Mouse (Mus musculus): ENCODE measurements at regions not wholly inside any gene's neighbourhood (a gene's known extent, or its start where the extent isn't known, plus 50 kb on each side); places are given as distances from the start of the nearest gene placed in this dataset.

- no peak overlapping the region for H3K4me2 ChIP-seq
- no peaks in the 10 kb centered on the region for H3K4me1 ChIP-seq
- ATAC-seq (ENCODE audit: insufficient read depth, low FRiP score, low read depth), result no peak
- H3K36me3 ChIP-seq, result no peaks in the 10 kb centered on the region
- H3K4me3 ChIP-seq (replicated peaks), result no peak overlapping the region
- H3K9ac ChIP-seq, result no peak overlapping the region
- no peak overlapping the region for H3K27ac ChIP-seq
- no peaks in the 10 kb centered on the region for H3K9me3 ChIP-seq
- WGBS, result 90% methylated on average over 9 of the region's 10 CpGs
- no peaks in the 10 kb centered on the region for H3K27me3 ChIP-seq (replicated peaks)
These were observed 214.8 kb upstream of the A430005L14Rik start for GRCm38 (mm10) chr4:153742241-153742640.

DNA sequence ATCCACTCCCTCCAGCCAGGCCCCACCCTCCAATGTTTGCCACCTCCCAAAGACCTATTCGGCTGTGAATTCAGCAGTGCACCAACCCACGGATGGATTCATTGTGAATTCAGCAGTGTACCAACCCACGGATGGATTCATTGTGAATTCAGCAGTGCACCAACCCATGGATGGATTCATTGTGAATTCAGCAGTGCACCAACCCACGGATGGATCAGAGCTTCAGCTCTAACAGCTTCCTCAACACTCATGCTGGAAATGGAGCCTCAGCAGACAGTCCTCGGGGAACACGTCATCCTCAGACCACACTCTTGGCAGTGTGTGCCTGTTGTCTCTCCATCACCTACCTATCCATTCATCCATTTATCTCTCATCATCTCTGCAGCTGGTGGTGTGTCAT, 204.2 kb upstream of the A430005L14Rik start:
- no peaks in the 10 kb centered on the region for H3K4me1 ChIP-seq
- ATAC-seq (ENCODE audit: insufficient read depth, low FRiP score, low read depth), result no peak
- no peaks in the 10 kb centered on the region for H3K9me3 ChIP-seq
- H3K9ac ChIP-seq, result no peak overlapping the region
- H3K4me2 ChIP-seq, result no peak overlapping the region
- H3K27me3 ChIP-seq (replicated peaks), result no peaks in the 10 kb centered on the region
- H3K27ac ChIP-seq, result no peak overlapping the region
- WGBS, result 76% methylated on average over 6 of the region's 6 CpGs
- no peaks in the 10 kb centered on the region for H3K36me3 ChIP-seq
- no peak overlapping the region for H3K4me3 ChIP-seq (replicated peaks)

- 76% methylated on average over 6 of the region's 6 CpGs for WGBS
- ATAC-seq (ENCODE audit: insufficient read depth, low FRiP score, low read depth), result no peak
These were observed 198.7 kb upstream of the A430005L14Rik start for GRCm38 (mm10) chr4:153758323-153758722.

GRCm38 (mm10) chr4:153758781-153759180, 198.3 kb upstream of the A430005L14Rik start:
- no peak for ATAC-seq (ENCODE audit: insufficient read depth, low FRiP score, low read depth)
- Histone ChIP-seq H3K9me3 (no peaks in the 10 kb centered on the region), H3K36me3 (no peaks in the 10 kb centered on the region), H3K4me3 (replicated peaks) (no peak overlapping the region), H3K9ac (no peak overlapping the region), H3K4me1 (no peaks in the 10 kb centered on the region), H3K4me2 (no peak overlapping the region), H3K27me3 (replicated peaks) (no peaks in the 10 kb centered on the region), H3K27ac (no peak overlapping the region)
- 46% methylated on average over 8 of the region's 8 CpGs for WGBS

More at GRCm38 (mm10) chr4:153758323-153758722, 198.7 kb upstream of the A430005L14Rik start:
- H3K9ac ChIP-seq, result no peak overlapping the region
- no peaks in the 10 kb centered on the region for H3K9me3 ChIP-seq
- H3K36me3 ChIP-seq, result no peaks in the 10 kb centered on the region
- H3K27me3 ChIP-seq (replicated peaks), result no peaks in the 10 kb centered on the region
- H3K4me2 ChIP-seq, result no peak overlapping the region
- no peaks in the 10 kb centered on the region for H3K4me1 ChIP-seq
- no peak overlapping the region for H3K27ac ChIP-seq
- H3K4me3 ChIP-seq (replicated peaks), result no peak overlapping the region

- H3K4me1 ChIP-seq, result no peaks in the 10 kb centered on the region
- ATAC-seq (ENCODE audit: insufficient read depth, low FRiP score, low read depth), result no peak
- no peak overlapping the region for H3K4me3 ChIP-seq (replicated peaks)
- H3K9me3 ChIP-seq, result no peaks in the 10 kb centered on the region
- no peak overlapping the region for H3K4me2 ChIP-seq
- 89% methylated on average over 4 of the region's 4 CpGs for WGBS
- no peaks in the 10 kb centered on the region for H3K27me3 ChIP-seq (replicated peaks)
- no peak overlapping the region for H3K27ac ChIP-seq
- no peaks in the 10 kb centered on the region for H3K36me3 ChIP-seq
- H3K9ac ChIP-seq, result no peak overlapping the region
These were observed 196.1 kb upstream of the A430005L14Rik start for GRCm38 (mm10) chr4:153760934-153761333.

- H3K27me3 ChIP-seq (replicated peaks), result no peaks in the 10 kb centered on the region
- H3K4me2 ChIP-seq, result no peak overlapping the region
- 79% methylated on average over 10 of the region's 10 CpGs for WGBS
- no peak overlapping the region for H3K9ac ChIP-seq
- no peak overlapping the region for H3K27ac ChIP-seq
- no peaks in the 10 kb centered on the region for H3K9me3 ChIP-seq
- H3K4me3 ChIP-seq (replicated peaks), result no peak overlapping the region
- H3K36me3 ChIP-seq, result no peaks in the 10 kb centered on the region
- ATAC-seq (ENCODE audit: insufficient read depth, low FRiP score, low read depth), result no peak
- no peaks in the 10 kb centered on the region for H3K4me1 ChIP-seq
These were observed 193.6 kb upstream of the A430005L14Rik start for GRCm38 (mm10) chr4:153763413-153763812.

DNA sequence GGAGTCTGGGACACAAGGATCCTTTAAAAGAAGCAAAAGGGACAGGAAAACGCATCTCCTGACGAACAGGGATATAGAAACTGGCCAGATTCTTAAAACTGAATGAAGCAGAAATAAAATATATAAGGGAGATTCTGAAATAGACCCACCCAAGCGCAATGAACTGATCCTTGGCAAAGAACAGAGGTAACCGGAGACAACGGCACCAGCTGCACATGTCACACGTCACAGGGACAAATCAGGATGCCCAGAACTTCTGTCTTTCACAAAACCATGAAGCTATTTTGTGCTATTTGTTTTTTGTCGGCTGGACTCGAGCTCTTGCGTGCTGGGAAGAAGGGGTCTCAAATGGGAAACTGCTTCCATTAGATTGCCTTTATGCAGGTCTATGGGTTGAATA, 189.3 kb upstream of the A430005L14Rik start:
- no peaks in the 10 kb centered on the region for H3K27me3 ChIP-seq (replicated peaks)
- no peaks in the 10 kb centered on the region for H3K4me1 ChIP-seq
- WGBS, result 76% methylated on average over 9 of the region's 9 CpGs
- H3K9ac ChIP-seq, result no peak overlapping the region
- no peaks in the 10 kb centered on the region for H3K9me3 ChIP-seq
- H3K27ac ChIP-seq, result no peak overlapping the region
- H3K4me3 ChIP-seq (replicated peaks), result no peak overlapping the region
- no peak overlapping the region for H3K4me2 ChIP-seq
- H3K36me3 ChIP-seq, result no peaks in the 10 kb centered on the region
- no peak for ATAC-seq (ENCODE audit: insufficient read depth, low FRiP score, low read depth)

DNA sequence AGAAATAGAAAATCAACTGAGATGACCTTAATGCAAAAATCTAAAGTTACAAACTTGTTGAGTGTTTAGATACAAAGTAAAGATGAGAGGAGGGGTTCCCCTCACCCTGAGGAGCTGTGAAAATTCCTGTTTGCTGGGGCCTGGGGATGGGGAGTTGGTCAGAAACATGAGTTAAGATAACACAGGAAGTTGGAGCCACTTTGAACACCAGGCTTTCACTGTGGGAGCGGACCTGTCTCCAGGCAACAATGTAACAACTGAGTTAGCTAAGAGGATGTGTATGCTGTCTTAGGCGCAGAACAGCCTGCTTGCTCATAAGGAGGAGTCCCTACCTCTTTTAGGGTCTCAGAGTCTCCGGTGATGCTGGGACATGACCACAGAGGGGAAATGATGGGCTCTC, 188.7 kb upstream of the A430005L14Rik start:
- no peak for ATAC-seq (ENCODE audit: insufficient read depth, low FRiP score, low read depth)
- Histone ChIP-seq H3K4me2 (no peak overlapping the region), H3K27me3 (replicated peaks) (no peaks in the 10 kb centered on the region), H3K27ac (no peak overlapping the region), H3K4me1 (no peaks in the 10 kb centered on the region), H3K9ac (no peak overlapping the region), H3K36me3 (no peaks in the 10 kb centered on the region), H3K9me3 (no peaks in the 10 kb centered on the region), H3K4me3 (replicated peaks) (no peak overlapping the region)
- WGBS, result 37% methylated on average over 3 of the region's 3 CpGs

DNA sequence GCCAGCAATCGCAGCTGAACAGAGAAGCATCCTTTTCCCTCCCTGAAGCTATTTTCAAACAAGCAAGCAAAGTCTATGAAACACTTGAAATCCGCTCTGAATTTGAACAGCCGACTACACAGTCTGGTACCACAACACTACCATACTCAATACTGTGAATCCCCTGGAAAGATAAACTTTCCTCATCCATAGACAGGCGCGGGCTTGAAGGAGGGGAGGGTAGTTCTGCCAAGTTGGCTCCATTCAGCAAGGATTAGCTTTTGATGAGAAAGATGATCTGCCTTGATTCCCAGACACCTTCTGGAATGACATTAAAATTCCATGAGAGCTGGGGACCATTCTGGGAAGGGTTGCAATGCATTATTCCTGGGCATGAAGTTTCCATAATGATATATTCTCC, 186.4 kb upstream of the A430005L14Rik start:
- no peak overlapping the region for H3K9ac ChIP-seq
- WGBS, result 72% methylated on average over 5 of the region's 5 CpGs
- H3K36me3 ChIP-seq, result no peaks in the 10 kb centered on the region
- no peak overlapping the region for H3K4me2 ChIP-seq
- no peaks in the 10 kb centered on the region for H3K27me3 ChIP-seq (replicated peaks)
- ATAC-seq (ENCODE audit: insufficient read depth, low FRiP score, low read depth), result no peak
- no peak overlapping the region for H3K27ac ChIP-seq
- no peaks in the 10 kb centered on the region for H3K4me1 ChIP-seq
- H3K4me3 ChIP-seq (replicated peaks), result no peak overlapping the region
- no peaks in the 10 kb centered on the region for H3K9me3 ChIP-seq

GRCm38 (mm10) chr4:153780501-153780900, 176.5 kb upstream of the A430005L14Rik start:
- H3K9me3 ChIP-seq, result no peaks in the 10 kb centered on the region
- no peaks in the 10 kb centered on the region for H3K27me3 ChIP-seq (replicated peaks)
- WGBS, result 62% methylated on average over 2 of the region's 2 CpGs
- no peak overlapping the region for H3K4me3 ChIP-seq (replicated peaks)
- ATAC-seq (ENCODE audit: insufficient read depth, low FRiP score, low read depth), result no peak
- no peak overlapping the region for H3K27ac ChIP-seq
- no peaks in the 10 kb centered on the region for H3K36me3 ChIP-seq
- H3K9ac ChIP-seq, result no peak overlapping the region
- no peak overlapping the region for H3K4me2 ChIP-seq
- no peaks in the 10 kb centered on the region for H3K4me1 ChIP-seq

DNA sequence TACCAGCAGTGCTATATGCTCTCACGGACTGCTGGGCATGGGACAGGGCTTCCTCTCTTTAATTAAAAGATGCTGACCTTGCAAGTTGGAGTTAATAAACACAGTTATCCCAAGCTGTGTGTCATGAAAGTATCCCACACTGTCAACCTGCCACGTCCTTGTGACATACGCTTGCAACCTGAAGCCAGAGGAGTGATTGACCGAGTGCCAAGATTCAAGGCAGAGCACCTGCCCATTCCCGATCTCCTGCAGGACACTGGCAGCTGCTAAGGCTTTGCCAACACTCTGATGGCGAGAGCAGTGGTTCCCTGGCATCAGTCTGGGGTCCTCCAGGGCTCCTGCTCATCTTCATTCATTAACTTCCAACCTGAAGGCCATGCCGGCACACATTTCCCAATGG, 175.8 kb upstream of the A430005L14Rik start:
- H3K4me2 ChIP-seq, result no peak overlapping the region
- 75% methylated on average over 7 of the region's 7 CpGs for WGBS
- H3K27ac ChIP-seq, result no peak overlapping the region
- no peak overlapping the region for H3K4me3 ChIP-seq (replicated peaks)
- ATAC-seq (ENCODE audit: insufficient read depth, low FRiP score, low read depth), result no peak
- no peaks in the 10 kb centered on the region for H3K4me1 ChIP-seq
- no peaks in the 10 kb centered on the region for H3K9me3 ChIP-seq
- H3K36me3 ChIP-seq, result no peaks in the 10 kb centered on the region
- no peak overlapping the region for H3K9ac ChIP-seq
- H3K27me3 ChIP-seq (replicated peaks), result no peaks in the 10 kb centered on the region

DNA sequence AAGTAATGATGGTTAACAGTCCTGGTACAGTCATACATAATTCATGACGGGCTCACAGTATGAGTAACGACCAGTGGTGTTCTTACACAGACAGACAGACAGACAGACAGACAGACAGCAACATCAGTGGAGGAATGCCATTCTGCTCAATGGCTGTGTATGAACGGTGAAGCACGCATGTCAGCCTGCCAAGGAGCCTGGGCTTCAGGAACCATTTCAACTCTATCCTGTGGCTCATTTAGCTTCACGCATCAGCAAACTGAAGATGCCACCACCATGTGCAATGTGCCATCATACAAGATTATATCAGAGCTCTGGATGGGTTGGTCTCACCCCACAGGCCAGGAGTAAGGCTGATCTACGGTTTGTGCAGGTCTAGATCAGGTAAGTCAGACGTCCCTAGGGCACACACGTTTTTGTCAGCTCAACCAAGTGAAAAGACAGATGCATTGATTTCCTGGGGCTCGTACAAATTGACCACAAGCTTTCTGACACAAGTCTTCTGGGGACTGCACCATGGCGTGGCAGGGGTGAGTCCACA, 175.0 kb upstream of the A430005L14Rik start:
- Histone ChIP-seq H3K9me3 (no peaks in the 10 kb centered on the region), H3K4me3 (replicated peaks) (no peak overlapping the region), H3K9ac (no peak overlapping the region), H3K27me3 (replicated peaks) (no peaks in the 10 kb centered on the region), H3K4me1 (no peaks in the 10 kb centered on the region), H3K4me2 (no peak overlapping the region), H3K36me3 (no peaks in the 10 kb centered on the region), H3K27ac (no peak overlapping the region)
- ATAC-seq (ENCODE audit: insufficient read depth, low FRiP score, low read depth), result no peak
- 79% methylated on average over 10 of the region's 10 CpGs for WGBS

- ATAC-seq (ENCODE audit: insufficient read depth, low FRiP score, low read depth), result no peak
- no peak overlapping the region for H3K27ac ChIP-seq
- H3K4me3 ChIP-seq (replicated peaks), result no peak overlapping the region
- H3K9ac ChIP-seq, result no peak overlapping the region
- H3K9me3 ChIP-seq, result no peaks in the 10 kb centered on the region
- H3K4me2 ChIP-seq, result no peak overlapping the region
- no peaks in the 10 kb centered on the region for H3K36me3 ChIP-seq
- 86% methylated on average over 11 of the region's 11 CpGs for WGBS
- no peaks in the 10 kb centered on the region for H3K4me1 ChIP-seq
- no peaks in the 10 kb centered on the region for H3K27me3 ChIP-seq (replicated peaks)
These were observed 172.6 kb upstream of the A430005L14Rik start for GRCm38 (mm10) chr4:153784401-153784800.
